Mouse (Mus musculus) layer of hippocampus, adult 8-10 months (tissue): Measurements from ENCODE around the gene Fli1. TPM values are rescaled to one million over a fixed set of nuclear protein-coding genes. Genes with fewer than 3 reads are reported as not detected.

Experiments used
- DNase-seq, 2 experiments: peaks; one replicate each; pipeline ENCODE4 v3.0.0; 2022; ENCODE audit warnings: low spot score in 2 of 2
- total RNA-seq, 4 experiments: library from RNA; stranded (reverse); gene quantifications; 2 replicates each; pipeline ENCODE4 v1.2.4; 2022

The Fli1 gene
- total RNA-seq, 4 experiments from 2014 or later: 4.4 to 11.1 (median 6.3) TPM

DNA sequence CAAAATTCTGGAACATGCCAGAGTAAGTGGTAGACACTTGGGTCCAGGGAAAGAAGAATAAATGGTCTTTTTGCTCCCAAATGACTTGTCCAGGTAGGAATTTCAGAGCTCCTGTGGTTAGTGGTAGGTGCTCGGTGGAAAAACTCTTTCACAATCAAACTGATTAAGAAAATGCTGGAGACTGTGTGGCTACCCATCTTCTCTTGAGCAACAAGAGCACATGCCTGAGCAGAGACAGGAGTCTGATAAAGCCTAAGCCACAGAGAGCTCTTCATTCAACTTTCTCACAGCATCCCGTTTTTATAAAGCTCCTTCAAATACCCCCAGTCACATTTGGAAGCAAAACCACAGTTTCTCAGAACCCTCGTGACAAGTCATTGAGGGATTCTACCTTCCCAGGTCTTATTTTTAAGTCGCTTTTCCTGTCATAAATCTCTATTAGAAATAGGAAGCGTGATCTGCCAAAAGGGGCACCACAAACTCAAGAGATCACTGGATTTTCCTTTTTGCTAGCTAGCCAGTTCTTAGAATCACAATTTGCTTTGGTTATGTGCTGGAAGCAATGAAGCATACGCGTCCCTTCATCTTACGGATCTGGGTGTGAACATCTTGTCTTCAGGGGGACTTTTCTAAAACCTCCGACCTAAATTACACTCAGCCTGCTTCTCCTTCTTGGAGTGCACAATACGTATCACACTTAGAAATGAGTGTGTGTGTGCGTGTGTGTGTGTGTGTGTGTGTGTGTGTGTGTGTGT lies 40.2 kb downstream of the Fli1 start:
- DNase-seq: no peak

DNA sequence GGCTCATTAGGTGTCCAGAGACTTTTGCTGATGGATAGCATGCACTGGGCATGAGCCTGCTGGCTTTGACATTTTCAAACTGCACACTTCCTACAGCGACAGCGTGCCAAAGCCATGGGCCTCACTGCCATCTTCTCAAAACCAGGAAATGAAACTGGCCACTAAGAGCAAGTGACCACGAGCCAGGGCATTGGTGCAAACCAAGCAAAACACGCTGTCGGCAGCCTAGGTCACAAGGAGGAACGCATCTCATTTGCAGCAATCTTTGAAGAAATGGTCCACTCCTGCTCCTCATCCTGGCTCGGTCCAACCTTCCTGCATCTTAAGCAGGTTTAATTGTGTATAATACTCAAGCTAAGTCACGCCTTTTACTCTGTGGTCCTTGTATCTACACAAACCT lies 41.8 kb downstream of the Fli1 start:
- DNase-seq: peak in 1 of 2 experiments; percentile 19

- DNase-seq: no peak
Observed at GRCm38 (mm10) chr9:32500063-32500462, 42.6 kb downstream of the Fli1 start.

- no peak for DNase-seq
Observed at GRCm38 (mm10) chr9:32499469-32499868, 43.2 kb downstream of the Fli1 start.

GRCm38 (mm10) chr9:32495643-32495997 lies 47.0 kb downstream of the Fli1 start:
- no peak for DNase-seq

- DNase-seq: no peak
Observed at GRCm38 (mm10) chr9:32494891-32495642, 47.6 kb downstream of the Fli1 start.

DNA sequence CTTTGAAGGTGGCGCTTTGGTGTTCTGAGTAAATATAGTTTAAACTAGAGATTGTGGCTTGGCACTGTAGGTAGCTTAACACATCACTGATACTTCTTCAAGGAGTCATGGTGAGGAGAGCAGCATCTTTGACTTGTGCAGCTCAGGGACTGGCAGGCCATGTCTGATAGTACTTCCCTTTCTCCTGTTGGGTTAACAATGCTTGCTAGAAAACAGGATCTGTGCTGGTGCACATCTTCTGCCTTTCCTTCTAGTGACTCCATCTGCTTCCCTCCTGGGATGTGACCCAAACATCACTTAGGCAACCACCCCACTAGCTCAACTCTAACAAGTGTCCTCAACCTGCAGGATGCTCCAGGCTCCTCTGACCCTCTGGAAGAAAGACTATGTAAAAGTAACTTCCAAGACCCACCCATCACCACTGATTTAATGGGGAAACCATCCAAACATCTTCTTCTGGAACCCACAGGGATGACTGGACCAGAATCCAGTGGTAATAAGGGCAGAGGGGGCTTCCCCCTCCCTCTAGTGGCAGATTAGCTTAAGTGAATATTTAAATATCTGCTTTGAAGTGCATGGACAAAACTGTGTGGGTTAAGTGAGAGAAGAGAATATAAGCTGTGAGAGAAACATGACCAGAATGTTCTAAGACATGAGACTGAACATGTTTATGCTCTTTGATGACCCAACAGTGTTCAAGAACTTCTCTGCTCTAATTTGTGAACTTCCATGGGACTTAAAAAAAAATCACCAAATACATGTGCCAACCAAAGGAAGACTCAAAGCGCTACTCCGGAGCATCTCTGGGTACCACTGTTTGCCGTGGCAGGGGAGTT lies 48.9 kb downstream of the Fli1 start:
- no peak for DNase-seq

- no peak for DNase-seq
Observed at GRCm38 (mm10) chr9:32492753-32493152, 49.9 kb downstream of the Fli1 start.

DNA sequence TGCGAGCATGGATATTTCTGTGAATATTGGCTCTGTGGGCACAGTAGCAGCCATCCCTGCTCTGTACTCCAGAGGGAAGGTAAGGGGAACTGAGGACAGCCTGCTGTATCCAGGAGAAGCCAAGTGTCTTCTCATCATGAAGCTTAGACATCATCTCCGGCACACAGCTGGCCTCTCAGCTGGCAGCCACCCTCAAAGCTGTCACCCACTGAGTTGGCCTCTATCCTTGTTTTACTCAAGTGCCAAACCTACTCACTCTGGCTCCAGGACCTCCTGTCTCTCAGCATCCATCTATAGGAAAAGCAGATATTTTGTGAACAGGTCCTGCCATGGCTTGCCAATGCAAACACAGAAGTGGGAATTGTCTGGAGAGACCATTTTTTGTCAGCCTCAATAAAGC lies 51.2 kb downstream of the Fli1 start:
- DNase-seq: no peak

GRCm38 (mm10) chr9:32489794-32490358 lies 52.8 kb downstream of the Fli1 start:
- DNase-seq: no peak

DNA sequence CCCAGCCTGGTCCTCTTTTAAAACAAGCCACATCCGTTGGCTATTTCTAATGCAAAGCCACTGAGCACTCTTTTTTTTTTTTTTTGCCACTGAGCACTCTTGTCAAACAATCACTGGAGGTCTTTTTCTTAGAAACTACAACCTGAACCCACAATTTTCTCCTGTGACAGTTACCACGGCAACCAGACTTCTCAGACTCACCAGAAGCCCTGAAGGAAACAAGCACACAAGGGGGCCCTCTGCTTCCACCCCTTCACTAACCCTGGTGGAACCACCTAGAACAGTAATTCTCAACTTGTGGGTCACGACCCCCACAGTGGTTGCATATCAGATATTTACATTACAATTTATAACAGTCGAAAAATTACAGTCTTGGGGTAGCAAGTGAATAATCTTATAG lies 53.3 kb downstream of the Fli1 start:
- no peak for DNase-seq

DNA sequence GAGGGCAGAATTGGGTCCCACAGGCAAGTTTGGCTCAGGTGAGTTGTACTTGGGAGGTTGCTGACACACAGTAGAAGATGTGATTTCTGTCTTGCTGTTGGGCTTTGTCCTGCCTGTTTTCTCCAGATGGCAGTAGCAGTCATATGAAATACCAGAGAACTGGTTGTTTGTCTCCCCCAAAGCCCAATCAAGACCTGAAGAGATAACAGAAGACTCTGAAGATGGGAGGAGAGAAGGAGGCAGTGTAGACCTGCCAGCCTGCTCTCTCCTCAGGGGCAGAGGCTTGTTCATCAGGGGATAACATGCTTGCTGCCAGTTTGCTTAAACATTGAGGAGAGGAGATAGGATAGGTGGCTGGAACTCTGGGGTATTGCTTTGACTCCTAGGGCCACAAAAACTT lies 54.0 kb downstream of the Fli1 start:
- no peak for DNase-seq

DNA sequence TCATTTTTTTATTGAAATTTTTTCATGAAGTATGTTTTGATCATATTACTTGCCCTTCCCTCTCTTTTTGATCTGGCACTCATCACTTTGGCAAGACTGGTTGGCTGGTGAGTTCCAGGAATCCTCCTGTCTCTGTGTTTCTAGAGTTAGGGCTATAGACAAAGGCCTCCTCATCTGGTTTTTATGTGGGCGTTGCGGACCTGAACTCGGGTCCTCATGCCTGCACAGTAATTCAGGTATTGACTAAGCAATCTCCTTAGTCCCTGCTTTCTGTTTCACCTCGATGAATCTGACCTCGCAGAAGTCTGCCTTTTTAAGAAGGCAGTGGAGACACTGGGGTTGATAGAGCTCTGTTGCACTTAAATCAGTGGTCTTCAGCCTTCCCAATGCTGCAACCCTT lies 54.8 kb downstream of the Fli1 start:
- DNase-seq: no peak

GRCm38 (mm10) chr9:32487401-32487800 lies 55.3 kb downstream of the Fli1 start:
- no peak for DNase-seq

GRCm38 (mm10) chr9:32480418-32480817 lies 62.2 kb downstream of the Fli1 start:
- no peak for DNase-seq

- no peak for DNase-seq
Observed at GRCm38 (mm10) chr9:32478799-32479198, 63.9 kb downstream of the Fli1 start.

DNA sequence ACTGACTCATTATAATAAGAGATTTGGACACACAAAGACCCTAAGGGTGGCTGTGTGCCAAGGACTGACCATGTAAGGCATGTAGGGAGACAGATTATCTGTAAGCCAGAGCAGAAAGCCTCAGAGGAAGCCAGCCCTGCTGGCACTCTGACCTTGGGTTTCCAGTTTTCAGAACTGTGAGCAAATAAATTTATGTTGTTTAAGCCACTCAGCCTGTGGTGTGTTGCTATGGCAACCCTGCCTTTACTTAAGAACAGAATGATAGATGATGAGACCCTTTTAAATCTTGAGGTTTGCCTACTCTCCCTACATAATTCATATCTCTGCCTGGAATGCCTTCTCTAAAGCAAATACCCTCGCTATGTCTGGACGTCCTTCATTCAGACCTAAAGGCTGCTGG lies 64.6 kb downstream of the Fli1 start:
- DNase-seq: no peak

DNA sequence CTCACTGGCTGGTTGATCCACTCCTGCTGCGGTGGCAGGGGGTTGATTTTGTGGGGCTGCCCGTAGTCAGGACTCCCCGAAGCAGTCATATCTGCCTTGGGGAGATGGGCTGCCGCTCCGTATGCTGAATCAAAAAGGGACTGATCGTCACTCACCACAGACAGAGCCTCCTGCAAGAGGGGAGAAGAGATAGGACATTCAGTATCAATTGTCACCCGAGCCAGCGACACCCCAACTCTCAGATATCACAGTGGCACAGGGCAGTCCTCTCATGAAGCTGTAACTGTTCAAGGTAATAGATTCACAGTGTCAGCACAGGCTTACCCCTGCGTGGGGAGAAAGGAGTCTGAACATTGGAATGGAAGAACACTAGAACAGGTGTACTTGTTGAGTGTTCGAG lies 66.1 kb downstream of the Fli1 start:
- no peak for DNase-seq

DNA sequence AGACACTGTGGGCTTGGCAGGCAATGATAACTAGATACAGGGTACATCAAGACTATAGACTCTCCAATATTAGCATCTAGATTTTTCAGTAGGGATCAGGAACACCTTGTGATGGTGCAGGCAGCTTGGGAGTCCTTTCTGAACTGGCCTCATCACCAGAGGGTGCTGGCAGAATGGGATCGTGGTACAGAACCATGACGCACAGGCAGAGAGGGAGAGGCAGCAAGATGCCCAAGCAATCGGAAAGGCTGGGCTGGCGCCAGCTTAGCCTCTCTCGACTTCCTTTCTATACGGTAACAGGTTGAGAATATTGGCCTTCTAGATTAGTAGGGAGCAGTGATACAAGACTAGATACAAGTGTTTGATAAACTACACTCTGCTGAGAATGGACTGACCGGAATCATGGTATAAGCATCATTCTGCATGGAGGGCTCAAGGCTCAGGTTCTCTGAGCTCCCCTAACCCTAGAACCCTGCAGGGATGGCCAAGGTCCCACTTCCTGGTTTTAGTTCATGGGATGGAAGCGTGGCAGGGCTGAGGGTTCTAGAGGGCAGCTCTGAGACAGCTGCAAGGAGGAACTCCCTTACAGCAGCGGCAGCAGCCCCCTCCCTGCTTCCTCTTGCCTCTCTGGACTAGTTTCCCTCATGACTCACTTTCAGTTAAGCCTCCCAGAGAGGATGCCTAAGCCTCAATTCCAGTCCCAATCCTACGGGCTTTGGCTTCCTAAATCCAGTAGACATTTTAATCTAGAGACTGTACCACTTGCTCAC lies 67.9 kb downstream of the Fli1 start:
- no peak for DNase-seq

DNA sequence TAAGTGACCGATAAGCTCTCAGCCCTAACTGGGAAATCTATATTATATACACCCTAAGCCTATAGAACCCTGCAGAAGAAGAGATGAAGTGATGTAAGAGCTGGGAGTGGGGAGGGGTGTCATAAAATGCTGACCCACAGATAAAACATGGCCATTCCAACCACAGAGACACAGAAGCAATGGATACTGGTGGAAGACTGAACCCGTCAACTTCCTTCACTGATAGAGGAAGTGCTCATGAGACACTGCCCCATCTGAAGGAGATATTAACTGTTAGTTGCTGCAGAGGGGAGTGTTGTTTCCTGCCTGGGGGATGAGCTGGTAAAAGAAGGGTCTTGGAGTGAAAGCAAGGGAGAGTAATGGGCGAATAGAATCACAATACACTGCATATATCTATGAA lies 70.3 kb downstream of the Fli1 start:
- no peak for DNase-seq

DNA sequence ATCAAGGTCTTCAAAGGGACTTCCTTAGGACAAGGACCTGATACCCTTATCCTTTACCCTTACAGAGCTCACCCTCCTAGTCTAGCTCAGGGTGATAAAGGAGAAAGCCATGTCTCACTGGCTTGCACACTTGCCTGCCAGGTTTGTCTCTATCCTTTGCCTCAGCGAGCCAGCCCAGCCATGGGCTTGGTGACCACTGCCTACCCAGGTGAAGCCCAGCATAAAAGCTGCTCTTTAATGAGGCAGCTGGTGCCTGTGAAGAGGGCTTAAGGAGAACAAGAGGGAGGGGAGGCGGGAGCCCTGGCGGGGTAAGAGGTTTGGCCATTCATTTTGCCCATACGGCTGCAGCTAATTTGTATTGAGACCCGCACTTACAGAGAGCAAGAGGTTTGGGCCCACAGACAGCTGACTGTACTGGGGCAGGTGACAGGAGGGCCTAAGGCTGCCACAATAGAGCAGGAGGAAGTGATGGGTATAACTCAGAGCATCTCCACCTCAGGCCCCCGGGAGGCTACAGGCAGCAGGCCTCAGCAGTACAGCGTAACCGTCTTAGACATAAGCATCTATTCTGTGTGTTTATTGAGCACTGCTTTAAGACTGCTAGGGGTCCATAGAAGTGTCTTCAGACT lies 73.4 kb downstream of the Fli1 start:
- no peak for DNase-seq
